Mouse (Mus musculus): ENCODE measurements around the gene Fam19a5. TPM values are rescaled to one million over a fixed set of nuclear protein-coding genes. Genes with fewer than 3 reads are reported as not detected.

Gene Fam19a5
- not detected for polyA plus RNA-seq (2017; shearing (Covaris generic))

GRCm38 (mm10) chr15:87543599-87544338, at the start of gene Fam19a5:
Gene Fam19a5 (plus strand): TSS chr15:87544299.

Data from CD4-positive, CD25-positive, alpha-beta regulatory T cell, adult 9 weeks (primary cell).